Mouse (Mus musculus): Measurements from ENCODE around the gene Zfp709.
"Not testable (repeated sequence)": the region's sequence is repeated elsewhere in the genome, so short reads cannot be mapped to it uniquely, and the experiment has no call there.

DNA sequence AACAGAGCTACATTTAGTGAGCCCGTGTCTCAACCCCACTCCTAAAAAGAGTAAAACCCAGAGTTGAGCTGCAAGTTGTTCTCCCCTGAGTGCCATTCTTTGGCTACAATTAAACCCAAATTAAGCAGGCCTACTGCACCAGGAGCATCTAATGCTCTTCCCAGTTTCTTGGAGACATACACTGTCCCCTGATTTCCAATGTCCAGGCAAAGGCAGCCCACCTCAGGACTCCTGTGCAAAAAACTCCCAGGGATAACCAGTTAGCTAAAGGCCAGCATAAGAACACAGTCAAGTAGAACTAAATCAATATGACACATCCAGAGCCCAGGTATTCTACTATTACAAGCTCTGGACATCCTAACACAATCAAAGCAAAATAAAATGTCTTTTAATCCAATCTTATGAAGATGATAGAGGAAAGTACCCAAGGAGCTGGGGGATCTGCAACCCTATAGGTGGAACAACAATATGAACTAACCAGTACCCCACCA lies 35.8 kb upstream of the Zfp709 start:
- TF ChIP-seq CTCF (conservative IDR thresholded peaks at IDR 0.05; ENCODE audit: low read length); NANOG (IDR thresholded peaks at IDR 0.05; ENCODE audit: borderline replicate concordance, low read length): not testable (repeated sequence)
